Mouse (Mus musculus) midbrain, embryonic 10.5 days (tissue): ENCODE data around the gene Fam83c. TPM values are rescaled to one million over a fixed set of nuclear protein-coding genes. Genes with fewer than 3 reads are reported as not detected.

ENCODE experiments used
- DNase-seq: peaks from one replicate; pipeline ENCODE4 v3.0.0-alpha.2; 2017; ENCODE audit warnings: low spot score
- H3K27ac ChIP-seq: fragments of 300-500 bp; sonication (generic); replicated peaks from 2 replicates; pipeline ENCODE4 v1.5.1; 2016; ENCODE audit warnings: mild to moderate bottlenecking
- H3K27me3 ChIP-seq: fragments of 300-500 bp; sonication (generic); 2 replicates; pipeline ENCODE4 v1.6.1; 2016; ENCODE audit warnings: low read depth, mild to moderate bottlenecking; ENCODE audit not compliant: poor library complexity, severe bottlenecking
- H3K36me3 ChIP-seq: fragments of 300-500 bp; sonication (generic); 2 replicates; pipeline ENCODE4 v1.6.1; 2016; ENCODE audit warnings: mild to moderate bottlenecking, moderate library complexity
- H3K4me1 ChIP-seq: fragments of 300-500 bp; sonication (generic); 2 replicates; pipeline ENCODE4 v1.6.1; 2016
- H3K4me3 ChIP-seq: fragments of 300-500 bp; sonication (generic); 2 replicates; pipeline ENCODE4 v1.5.1; 2016; ENCODE audit warnings: mild to moderate bottlenecking, moderate library complexity
- H3K9me3 ChIP-seq: fragments of 300-500 bp; sonication (generic); replicated peaks from 2 replicates; pipeline ENCODE4 v1.6.1; 2016; ENCODE audit warnings: mild to moderate bottlenecking
- WGBS: fragments of 180-500 bp; shearing (Covaris S2); methylation state at CpG from one replicate; pipeline ENCODE4 v1.1.7; 2016; 5-methylcytosine and 5-hydroxymethylcytosine counted together
- polyA plus RNA-seq: library from polyadenylated mRNA; unstranded; fragments of >200 nt; fragmentation: Nextera tagmentation; extraction: Ambion mirVana; gene quantifications from 2 replicates; pipeline ENCODE4 v1.2.1, GENCODE M21; 2016

Gene Fam83c
- polyA plus RNA-seq, 1 experiment from 2014 or later, result 0.16 TPM

DNA sequence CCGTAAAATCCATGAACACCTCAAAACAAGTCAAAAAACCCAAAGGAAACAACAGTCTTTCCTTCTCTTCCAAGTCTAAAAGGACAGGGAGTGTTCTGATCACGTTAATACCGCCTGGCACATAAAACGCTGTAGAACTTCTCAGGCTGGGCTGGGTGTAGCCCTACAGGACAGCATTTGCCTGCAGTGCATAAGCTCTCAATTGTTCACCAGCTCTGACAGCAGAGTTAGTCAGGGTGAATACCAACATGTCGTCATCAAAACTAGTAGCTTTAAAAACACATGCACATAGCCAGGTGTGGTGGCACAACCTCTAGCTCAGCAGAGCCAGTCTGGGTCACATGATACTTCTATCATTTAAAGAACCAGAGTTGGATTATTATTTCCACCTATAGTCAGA is 13.9 kb downstream of the Fam83c start:
- Histone ChIP-seq H3K36me3 (peaks cover 56% of the 10 kb centered on the region), H3K4me1 (peaks cover 30% of the 10 kb centered on the region), H3K4me3 (no peak overlapping the region), H3K27me3 (0 out of 2 replicates have a peak, but pooled peaks cover 2% of the 10 kb centered on the region), H3K27ac (no peak overlapping the region), H3K9me3 (no peaks in the 10 kb centered on the region)
- no peak for DNase-seq
- WGBS, result 89% methylated on average over 5 of the region's 5 CpGs

DNA sequence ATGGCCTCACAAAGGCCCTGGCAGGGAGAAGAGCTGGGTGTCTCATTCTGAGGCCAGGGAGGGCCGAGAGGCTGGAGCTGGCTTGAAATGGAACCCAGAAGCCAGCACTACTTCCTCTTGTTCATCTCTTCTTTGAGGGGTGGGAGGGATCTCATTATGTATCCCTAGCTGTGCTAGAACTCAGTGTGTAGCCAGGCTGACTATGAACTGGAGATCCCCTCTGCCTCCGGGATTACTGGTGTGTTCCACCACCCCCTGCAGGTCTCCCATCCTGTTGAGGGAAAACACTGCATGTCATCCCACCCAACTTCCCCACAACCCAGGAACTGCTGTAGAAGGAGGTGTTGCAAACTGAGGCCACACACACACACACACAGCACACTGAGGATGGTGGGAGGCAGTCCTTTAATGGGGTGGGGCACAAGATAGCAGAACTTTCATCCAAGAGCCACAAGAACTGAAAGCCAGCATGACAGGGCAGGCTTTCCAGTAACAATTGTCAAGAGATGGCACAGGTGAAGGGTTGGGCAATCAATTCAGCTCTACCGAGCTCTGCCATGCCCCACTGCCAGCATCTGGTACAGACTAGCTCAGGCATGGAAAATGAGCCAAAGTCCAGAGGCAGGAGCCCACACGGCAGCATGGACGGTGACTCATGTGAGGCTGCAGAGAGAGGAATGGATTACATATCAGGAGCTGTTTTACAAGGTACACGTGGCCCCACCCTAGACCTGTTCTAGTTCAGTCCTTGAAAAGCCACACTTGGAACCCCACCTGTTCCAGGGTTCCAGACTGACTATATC is 15.0 kb downstream of the Fam83c start:
- H3K27ac ChIP-seq, result peak overlapping the region; percentile 83
- 70% methylated on average over 6 of the region's 6 CpGs for WGBS
- no peak for DNase-seq
- H3K9me3 ChIP-seq, result no peaks in the 10 kb centered on the region
- peak overlapping the region; percentile 68 for H3K4me3 ChIP-seq
- peaks cover 22% of the 10 kb centered on the region for H3K4me1 ChIP-seq
- H3K36me3 ChIP-seq, result peaks cover 51% of the 10 kb centered on the region
- 0 out of 2 replicates have a peak, but pooled peaks cover 6% of the 10 kb centered on the region for H3K27me3 ChIP-seq

DNA sequence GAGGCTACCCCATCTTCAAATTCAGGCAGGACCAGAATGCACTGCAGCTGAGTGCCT is 15.4 kb downstream of the Fam83c start, which contains the start of gene BC029722:
TSS of gene BC029722 (minus strand) at position 35 of the 57 bp plus-strand sequence.
- Histone ChIP-seq H3K4me3 (peak within 1 kb of the TSS; percentile 68), H3K4me1 (peaks cover 22% of the 10 kb centered on the region), H3K27me3 (0 out of 2 replicates have a peak, but pooled peaks cover 6% of the 10 kb centered on the region), H3K36me3 (peaks cover 51% of the 10 kb centered on the region), H3K9me3 (no peaks in the 10 kb centered on the region), H3K27ac (peak within 1 kb of the TSS; percentile 83)
- no peak for DNase-seq

DNA sequence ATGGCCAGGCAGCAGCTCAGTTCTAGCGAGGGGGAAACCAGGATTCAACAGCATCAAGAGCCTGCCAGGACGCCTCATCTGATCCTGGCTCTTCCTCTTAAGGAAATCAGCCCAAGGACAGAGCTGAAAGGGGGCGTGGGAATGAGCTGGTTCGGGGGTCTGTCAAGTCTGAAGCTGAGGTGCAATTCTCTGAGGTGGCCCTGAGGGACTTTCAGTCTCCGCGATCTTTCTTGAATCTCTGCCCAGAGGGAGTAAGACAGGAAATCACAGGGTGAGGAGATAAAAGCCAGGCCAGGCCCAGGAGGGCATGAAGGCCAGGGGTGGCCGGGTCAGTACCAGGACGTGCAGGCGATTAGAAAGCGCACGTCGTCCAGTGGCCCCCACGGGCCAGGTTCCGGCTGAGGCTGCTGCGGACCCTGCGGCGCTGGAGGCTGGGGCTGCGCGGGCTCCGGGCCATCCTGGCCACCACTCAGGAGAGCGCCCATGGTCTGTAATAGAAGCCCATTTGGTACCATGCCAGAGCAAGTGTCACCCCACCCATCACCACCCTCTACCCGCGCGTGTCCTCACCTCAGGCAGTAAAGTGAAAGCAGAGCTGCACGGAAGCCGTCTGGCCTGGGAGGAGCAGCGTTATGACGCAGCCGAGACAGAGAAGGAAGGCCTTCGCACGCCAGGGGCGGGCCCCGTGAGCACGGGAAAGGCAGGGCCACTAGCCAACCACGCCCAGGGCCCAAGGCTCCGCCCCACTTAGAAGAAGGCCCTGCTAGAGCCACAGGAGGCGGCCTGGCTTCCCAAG is 15.9 kb downstream of the Fam83c start:
- Histone ChIP-seq H3K4me3 (peak overlapping the region; percentile 68), H3K9me3 (no peaks in the 10 kb centered on the region), H3K4me1 (peaks cover 22% of the 10 kb centered on the region), H3K36me3 (peaks cover 47% of the 10 kb centered on the region), H3K27ac (peak overlapping the region; percentile 83), H3K27me3 (0 out of 2 replicates have a peak, but pooled peaks cover 6% of the 10 kb centered on the region)
- DNase-seq, result peak; percentile 90
- 4% methylated on average over 37 of the region's 37 CpGs for WGBS

DNA sequence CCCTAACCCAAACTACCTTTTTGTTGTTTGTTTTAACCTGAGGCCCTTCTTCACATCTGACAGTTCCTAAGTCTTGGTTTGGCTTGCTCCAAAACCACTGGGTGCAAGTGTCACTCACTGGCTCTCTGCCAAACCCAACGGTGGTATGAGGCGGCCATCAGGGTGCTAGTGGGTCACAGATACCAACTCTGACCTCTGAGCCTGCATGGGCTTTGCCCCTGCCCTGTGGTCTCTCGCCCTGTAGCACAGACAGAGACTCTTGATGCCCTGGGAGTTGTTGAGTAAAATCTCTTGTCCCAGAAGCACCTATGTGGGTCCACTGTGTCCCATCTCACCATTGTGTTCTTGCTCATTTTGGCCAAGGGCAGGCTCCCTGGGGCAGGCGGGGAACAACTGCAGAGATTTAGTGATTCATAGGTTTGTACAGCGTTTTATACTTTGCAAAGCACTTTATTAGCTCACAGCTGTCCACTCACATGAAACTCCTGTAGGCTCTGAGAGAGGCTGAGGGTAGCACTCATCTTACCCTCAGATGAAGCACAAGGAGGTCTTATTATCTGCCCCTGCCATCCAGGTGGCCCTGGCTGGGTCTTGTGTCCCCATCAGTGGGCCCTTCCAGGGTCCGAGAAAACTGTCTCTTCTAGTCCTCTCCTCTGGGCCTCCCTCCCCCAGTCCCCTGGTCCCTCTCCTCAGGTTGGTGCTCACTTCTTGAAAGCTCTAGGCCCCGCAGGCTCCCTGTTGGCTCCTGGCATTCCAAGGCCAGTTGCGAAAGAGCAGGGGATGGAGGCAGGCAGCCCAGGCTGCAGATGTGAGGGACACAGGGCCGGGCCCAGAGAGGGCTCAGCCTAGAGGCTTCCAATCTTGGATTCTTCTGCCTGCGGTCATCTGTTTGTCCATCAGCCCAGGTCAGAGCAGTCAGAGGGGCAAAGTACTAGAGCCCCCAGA is 17.1 kb downstream of the Fam83c start:
- WGBS, result 74% methylated on average over 10 of the region's 10 CpGs
- Histone ChIP-seq H3K36me3 (peaks cover 34% of the 10 kb centered on the region), H3K9me3 (no peaks in the 10 kb centered on the region), H3K4me1 (peaks cover 22% of the 10 kb centered on the region), H3K27ac (no peak overlapping the region), H3K27me3 (0 out of 2 replicates have a peak, but pooled peaks cover 6% of the 10 kb centered on the region), H3K4me3 (peak overlapping the region; percentile 68; the same call in 1 of the 2 replicates)
- DNase-seq, result no peak

DNA sequence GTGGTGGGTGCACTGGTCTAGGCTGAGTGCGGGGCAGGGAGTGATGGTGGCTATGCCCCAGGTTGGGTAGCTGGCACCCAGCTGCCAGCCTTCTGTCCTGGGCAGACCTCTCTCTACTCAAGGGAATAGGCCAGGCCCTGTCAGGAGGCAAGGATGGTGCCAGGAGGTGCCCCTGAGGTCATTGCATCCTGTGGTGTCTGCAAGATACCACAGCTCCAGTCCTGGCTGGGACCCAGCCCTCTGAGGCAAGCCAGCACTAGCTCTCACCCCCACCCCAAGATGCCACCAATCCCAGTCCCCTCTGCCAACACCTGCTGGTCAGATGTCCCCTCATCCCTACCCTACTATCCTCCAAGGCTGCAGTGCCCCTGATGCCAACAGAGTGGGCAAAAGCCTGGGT is 18.5 kb downstream of the Fam83c start:
- Histone ChIP-seq H3K9me3 (no peaks in the 10 kb centered on the region), H3K27ac (no peak overlapping the region), H3K36me3 (peaks cover 22% of the 10 kb centered on the region), H3K27me3 (0 out of 2 replicates have a peak, but pooled peaks cover 6% of the 10 kb centered on the region), H3K4me1 (peaks cover 22% of the 10 kb centered on the region), H3K4me3 (no peak overlapping the region)
- no peak for DNase-seq
- WGBS, result 100% methylated on average over 1 of the region's 1 CpGs

DNA sequence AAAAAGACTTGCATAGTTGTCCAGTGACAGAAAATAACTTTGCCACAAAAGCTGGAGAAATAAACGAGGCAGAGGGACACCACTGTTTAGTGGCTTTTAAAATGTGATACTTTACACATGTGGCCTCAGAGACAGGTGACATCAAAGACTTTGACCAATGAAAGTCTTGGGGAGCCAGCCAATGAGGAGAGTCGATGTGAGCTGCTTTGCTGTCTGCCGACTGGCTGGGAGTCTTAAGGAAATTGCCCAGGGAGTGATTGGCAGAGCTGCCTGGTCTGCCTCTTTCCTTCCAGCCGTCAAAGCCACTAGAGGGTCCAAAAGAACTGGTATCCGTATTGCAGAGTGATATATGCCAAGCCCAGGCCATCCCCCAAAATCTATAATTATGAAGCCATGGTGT is 19.8 kb downstream of the Fam83c start:
- Histone ChIP-seq H3K4me3 (no peak overlapping the region), H3K36me3 (peaks cover 8% of the 10 kb centered on the region), H3K4me1 (peaks cover 22% of the 10 kb centered on the region), H3K9me3 (no peaks in the 10 kb centered on the region), H3K27me3 (0 out of 2 replicates have a peak, but pooled peaks cover 6% of the 10 kb centered on the region), H3K27ac (no peak overlapping the region)
- no peak for DNase-seq
- 36% methylated on average over 5 of the region's 5 CpGs for WGBS

DNA sequence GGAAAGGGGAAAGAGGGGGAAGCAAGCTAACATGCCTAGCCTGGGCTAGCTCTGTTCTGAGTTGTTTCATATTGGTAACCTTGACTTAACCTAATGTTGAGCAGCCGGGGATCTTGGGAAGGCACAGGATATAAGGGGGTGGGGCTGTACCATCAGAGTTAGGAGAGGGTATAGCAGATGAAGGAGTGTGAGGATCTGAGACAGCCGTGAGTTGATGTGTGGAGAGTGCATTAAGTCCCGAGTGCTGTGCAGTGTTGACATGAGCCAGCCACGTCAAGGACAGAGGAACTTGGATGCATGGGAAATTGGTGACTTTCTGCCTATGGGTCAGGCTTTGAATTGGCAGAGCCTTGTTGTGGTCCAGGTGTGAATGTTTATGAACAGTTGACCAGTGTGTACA is 22.0 kb downstream of the Fam83c start:
- Histone ChIP-seq H3K4me1 (peaks cover under 1% of the 10 kb centered on the region; the same call in 1 of the 2 replicates), H3K36me3 (no peaks in the 10 kb centered on the region; the same call in 1 of the 2 replicates), H3K27me3 (0 out of 2 replicates have a peak, but pooled peaks cover 6% of the 10 kb centered on the region), H3K27ac (no peak overlapping the region), H3K9me3 (no peaks in the 10 kb centered on the region), H3K4me3 (no peak overlapping the region)
- WGBS, result 84% methylated on average over 4 of the region's 4 CpGs
- no peak for DNase-seq

DNA sequence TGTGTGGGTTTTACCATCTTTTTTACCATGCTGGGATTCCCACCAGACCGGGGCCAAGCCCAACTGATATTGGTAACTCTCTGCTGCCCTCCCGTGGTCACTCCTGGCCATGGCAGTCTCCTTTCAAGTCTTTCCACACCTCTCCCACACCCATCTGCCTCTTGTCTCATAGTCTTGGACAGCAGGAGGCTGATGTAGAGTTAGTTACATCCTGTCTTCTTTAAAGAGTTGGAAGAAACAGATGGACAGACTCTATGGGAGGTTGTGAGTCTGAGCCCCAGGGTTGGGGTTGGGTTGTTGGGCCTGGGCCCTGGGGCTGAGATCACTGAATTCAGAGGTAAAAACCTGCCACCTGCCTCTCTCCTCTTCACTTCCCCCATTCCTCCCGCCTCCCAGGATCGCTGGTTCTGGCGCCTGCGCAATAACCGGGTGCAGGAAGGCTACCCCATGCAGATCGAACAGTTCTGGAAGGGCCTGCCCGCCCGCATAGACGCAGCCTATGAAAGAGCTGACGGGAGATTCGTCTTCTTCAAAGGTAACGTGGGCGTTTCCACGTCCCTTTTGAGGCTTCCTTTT is 22.7 kb downstream of the Fam83c start:
- Histone ChIP-seq H3K36me3 (no peaks in the 10 kb centered on the region; the same call in 1 of the 2 replicates), H3K4me1 (no peaks in the 10 kb centered on the region), H3K27ac (no peak overlapping the region), H3K27me3 (0 out of 2 replicates have a peak, but pooled peaks cover 6% of the 10 kb centered on the region), H3K4me3 (no peak overlapping the region), H3K9me3 (no peaks in the 10 kb centered on the region)
- WGBS, result 44% methylated on average over 16 of the region's 16 CpGs
- peak; percentile 77 for DNase-seq

DNA sequence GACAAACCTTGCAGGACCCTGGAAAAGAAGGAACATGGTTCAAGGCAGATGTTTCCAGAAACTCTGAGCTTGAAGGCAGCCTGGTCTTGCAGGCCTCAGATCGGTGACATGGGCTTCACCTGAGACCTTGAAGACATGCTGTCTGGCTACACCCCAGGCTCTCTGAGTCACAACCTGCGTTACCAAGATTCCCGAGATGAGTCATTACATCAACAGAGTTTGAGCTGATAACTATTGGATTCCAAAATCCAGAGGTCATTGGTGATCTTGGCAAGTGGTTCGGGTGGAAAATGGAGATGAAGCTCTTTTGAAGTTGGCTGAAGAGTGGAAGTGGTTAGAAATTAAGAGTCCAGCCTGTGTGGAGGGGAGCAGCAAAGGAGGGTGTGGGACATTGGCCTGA is 25.0 kb downstream of the Fam83c start:
- Histone ChIP-seq H3K4me1 (no peaks in the 10 kb centered on the region), H3K27me3 (no peaks in the 10 kb centered on the region), H3K4me3 (no peak overlapping the region), H3K9me3 (no peaks in the 10 kb centered on the region), H3K27ac (no peak overlapping the region), H3K36me3 (no peaks in the 10 kb centered on the region)
- DNase-seq, result no peak
- 92% methylated on average over 4 of the region's 4 CpGs for WGBS

DNA sequence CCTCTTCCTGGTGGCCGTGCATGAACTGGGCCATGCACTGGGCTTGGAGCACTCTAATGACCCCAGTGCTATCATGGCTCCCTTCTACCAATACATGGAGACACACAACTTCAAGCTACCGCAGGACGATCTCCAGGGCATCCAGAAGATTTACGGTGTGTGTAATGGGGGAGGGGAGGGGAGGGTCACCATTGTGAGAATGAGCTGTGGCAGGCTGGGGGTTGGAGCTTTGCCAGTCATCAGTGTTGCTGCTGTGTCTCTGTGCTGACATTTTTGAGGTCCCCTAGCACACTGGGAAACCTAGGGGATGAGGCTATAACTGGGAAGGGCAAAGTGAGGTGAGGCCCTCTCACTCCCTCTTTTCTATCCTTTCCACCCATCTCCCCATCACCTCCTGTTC is 27.2 kb downstream of the Fam83c start:
- Histone ChIP-seq H3K36me3 (no peaks in the 10 kb centered on the region), H3K27ac (no peak overlapping the region), H3K27me3 (no peaks in the 10 kb centered on the region), H3K4me3 (no peak overlapping the region), H3K4me1 (no peaks in the 10 kb centered on the region), H3K9me3 (no peaks in the 10 kb centered on the region)
- no peak for DNase-seq
- 85% methylated on average over 4 of the region's 4 CpGs for WGBS

DNA sequence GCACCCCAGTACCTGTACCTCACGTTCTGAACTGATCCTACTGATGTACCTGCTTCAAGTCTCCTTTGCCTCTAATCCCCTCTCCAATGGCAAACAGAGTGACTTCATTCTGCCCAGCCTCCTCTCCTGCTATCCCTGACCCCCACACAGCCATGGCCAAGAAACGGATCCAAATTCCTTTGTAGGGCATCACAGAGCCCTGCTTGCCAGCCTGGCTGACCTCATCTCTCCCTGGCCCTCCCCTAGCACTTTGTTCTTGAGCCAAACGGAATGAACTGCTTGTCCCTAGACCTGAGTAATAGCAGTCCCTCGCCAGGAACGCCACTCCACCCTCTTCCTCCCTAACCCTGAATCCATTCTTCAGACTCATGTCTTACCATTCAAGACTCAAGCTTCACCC is 28.1 kb downstream of the Fam83c start:
- WGBS, result 82% methylated on average over 5 of the region's 5 CpGs
- Histone ChIP-seq H3K9me3 (no peaks in the 10 kb centered on the region), H3K27ac (no peak overlapping the region), H3K36me3 (no peaks in the 10 kb centered on the region), H3K4me1 (no peaks in the 10 kb centered on the region), H3K4me3 (no peak overlapping the region), H3K27me3 (no peaks in the 10 kb centered on the region)
- no peak for DNase-seq
